Mouse (Mus musculus): ENCODE results near the gene Coq10a. TPM values are rescaled to one million over a fixed set of nuclear protein-coding genes. Genes with fewer than 3 reads are reported as not detected.
A peak's percentile ranks its signal among the peaks of the same experiment; 100 is the strongest.

Gene Coq10a
- polyA plus RNA-seq, 1 experiment from 2014 or later = 8.5 TPM

GRCm38 (mm10) chr10:128367899-128368401 lies 847 bp downstream of the Coq10a start:
- H3K4me2 ChIP-seq (ENCODE audit: low read depth, low read length) = peak overlapping the region; percentile 97
- H3K27me3 ChIP-seq (ENCODE audit: insufficient read depth, low read length) = no peaks in the 10 kb centered on the region
- H3K4me3 ChIP-seq (ENCODE audit: low read depth, low read length) = peak overlapping the region; percentile 81
- no peaks in the 10 kb centered on the region for H3K9me3 ChIP-seq (ENCODE audit: low read length)
- peaks cover 9% of the 10 kb centered on the region for H3K36me3 ChIP-seq (replicated peaks; ENCODE audit: insufficient read depth, low read length)
- peak; percentile 45; the same call in 1 of the 2 replicates for ATAC-seq
- 20% methylated on average over 19 of the region's 19 CpGs for WGBS (ENCODE audit: insufficient replicate concordance)
- TF ChIP-seq EP300 (IDR thresholded peaks at IDR 0.05; ENCODE audit: low read depth) (no peak), CTCF (IDR thresholded peaks at IDR 0.05; ENCODE audit: low read depth) (no peak)
- no peak for DNase-seq
- H3K27ac ChIP-seq (ENCODE audit: low read depth) = peak overlapping the region; percentile 98
- H3K9ac ChIP-seq (replicated peaks) = peak overlapping the region; percentile 82
- peaks cover 19% of the 10 kb centered on the region for H3K4me1 ChIP-seq (ENCODE audit: insufficient read depth)

GRCm38 (mm10) chr10:128362568-128362967 lies 6.2 kb downstream of the Coq10a start:
- Histone ChIP-seq H3K4me1 (ENCODE audit: insufficient read depth) (peaks cover 6% of the 10 kb centered on the region), H3K9me3 (ENCODE audit: low read length) (no peaks in the 10 kb centered on the region), H3K36me3 (replicated peaks; ENCODE audit: insufficient read depth, low read length) (peaks cover 60% of the 10 kb centered on the region), H3K4me3 (ENCODE audit: low read depth, low read length) (no peak overlapping the region), H3K9ac (replicated peaks) (no peak overlapping the region), H3K4me2 (ENCODE audit: low read depth, low read length) (no peak overlapping the region), H3K27me3 (ENCODE audit: insufficient read depth, low read length) (no peaks in the 10 kb centered on the region), H3K27ac (ENCODE audit: low read depth) (no peak overlapping the region)
- DNase-seq (no peak), ATAC-seq (no peak)
- peak; percentile 65 for TF ChIP-seq CTCF (IDR thresholded peaks at IDR 0.05; ENCODE audit: low read depth)
- no peak for TF ChIP-seq EP300 (IDR thresholded peaks at IDR 0.05; ENCODE audit: low read depth)
- WGBS (ENCODE audit: insufficient replicate concordance) = 51% methylated on average over 3 of the region's 3 CpGs

- H3K4me1 ChIP-seq (ENCODE audit: insufficient read depth) = peaks cover 4% of the 10 kb centered on the region; the same call in 1 of the 2 replicates
- H3K27me3 ChIP-seq (ENCODE audit: insufficient read depth, low read length) = no peaks in the 10 kb centered on the region
- no peak overlapping the region for H3K4me3 ChIP-seq (ENCODE audit: low read depth, low read length)
- ATAC-seq (no peak), DNase-seq (no peak)
- H3K9ac ChIP-seq (replicated peaks) = no peak overlapping the region
- WGBS (ENCODE audit: insufficient replicate concordance) = 90% methylated on average over 6 of the region's 6 CpGs
- TF ChIP-seq CTCF (IDR thresholded peaks at IDR 0.05; ENCODE audit: low read depth) = no peak
- no peak for TF ChIP-seq EP300 (IDR thresholded peaks at IDR 0.05; ENCODE audit: low read depth)
- peaks cover 65% of the 10 kb centered on the region for H3K36me3 ChIP-seq (replicated peaks; ENCODE audit: insufficient read depth, low read length)
- no peak overlapping the region for H3K27ac ChIP-seq (ENCODE audit: low read depth)
- H3K9me3 ChIP-seq (ENCODE audit: low read length) = no peaks in the 10 kb centered on the region
- H3K4me2 ChIP-seq (ENCODE audit: low read depth, low read length) = no peak overlapping the region
These were observed 7.0 kb downstream of the Coq10a start for GRCm38 (mm10) chr10:128361836-128362235.

GRCm38 (mm10) chr10:128359226-128359625 lies 9.6 kb downstream of the Coq10a start:
- H3K36me3 ChIP-seq (replicated peaks; ENCODE audit: insufficient read depth, low read length) = peaks cover 79% of the 10 kb centered on the region
- H3K27me3 ChIP-seq (ENCODE audit: insufficient read depth, low read length) = no peaks in the 10 kb centered on the region
- no peaks in the 10 kb centered on the region for H3K9me3 ChIP-seq (ENCODE audit: low read length)
- no peak overlapping the region for H3K27ac ChIP-seq (ENCODE audit: low read depth)
- no peak for DNase-seq
- no peak overlapping the region for H3K9ac ChIP-seq (replicated peaks)
- no peak overlapping the region for H3K4me2 ChIP-seq (ENCODE audit: low read depth, low read length)
- no peaks in the 10 kb centered on the region for H3K4me1 ChIP-seq (ENCODE audit: insufficient read depth)
- H3K4me3 ChIP-seq (ENCODE audit: low read depth, low read length) = no peak overlapping the region
- 74% methylated on average over 6 of the region's 6 CpGs for WGBS (ENCODE audit: insufficient replicate concordance)
- no peak for TF ChIP-seq CTCF (IDR thresholded peaks at IDR 0.05; ENCODE audit: low read depth)
- no peak for TF ChIP-seq EP300 (IDR thresholded peaks at IDR 0.05; ENCODE audit: low read depth)
- ATAC-seq = no peak

GRCm38 (mm10) chr10:128358796-128359195 lies 10.0 kb downstream of the Coq10a start:
- no peak overlapping the region for H3K4me2 ChIP-seq (ENCODE audit: low read depth, low read length)
- peaks cover 83% of the 10 kb centered on the region for H3K36me3 ChIP-seq (replicated peaks; ENCODE audit: insufficient read depth, low read length)
- H3K4me1 ChIP-seq (ENCODE audit: insufficient read depth) = no peaks in the 10 kb centered on the region
- no peaks in the 10 kb centered on the region for H3K9me3 ChIP-seq (ENCODE audit: low read length)
- no peak overlapping the region for H3K4me3 ChIP-seq (ENCODE audit: low read depth, low read length)
- no peak for ATAC-seq
- H3K27ac ChIP-seq (ENCODE audit: low read depth) = no peak overlapping the region
- 45% methylated on average over 2 of the region's 2 CpGs for WGBS (ENCODE audit: insufficient replicate concordance)
- TF ChIP-seq CTCF (IDR thresholded peaks at IDR 0.05; ENCODE audit: low read depth) (peak; percentile 82), EP300 (IDR thresholded peaks at IDR 0.05; ENCODE audit: low read depth) (no peak)
- peak; percentile 62 for DNase-seq
- no peaks in the 10 kb centered on the region for H3K27me3 ChIP-seq (ENCODE audit: insufficient read depth, low read length)
- no peak overlapping the region for H3K9ac ChIP-seq (replicated peaks)

GRCm38 (mm10) chr10:128347541-128347940 lies 21.3 kb downstream of the Coq10a start:
- no peaks in the 10 kb centered on the region for H3K9me3 ChIP-seq (ENCODE audit: low read length)
- H3K27ac ChIP-seq (ENCODE audit: low read depth) = no peak overlapping the region
- no peak overlapping the region for H3K4me3 ChIP-seq (ENCODE audit: low read depth, low read length)
- no peak overlapping the region for H3K9ac ChIP-seq (replicated peaks)
- DNase-seq (no peak), ATAC-seq (no peak)
- no peak overlapping the region for H3K4me2 ChIP-seq (ENCODE audit: low read depth, low read length)
- no peaks in the 10 kb centered on the region for H3K27me3 ChIP-seq (ENCODE audit: insufficient read depth, low read length)
- no peak for TF ChIP-seq CTCF (IDR thresholded peaks at IDR 0.05; ENCODE audit: low read depth)
- TF ChIP-seq EP300 (IDR thresholded peaks at IDR 0.05; ENCODE audit: low read depth) = no peak
- peaks cover 22% of the 10 kb centered on the region for H3K4me1 ChIP-seq (ENCODE audit: insufficient read depth)
- 84% methylated on average over 8 of the region's 8 CpGs for WGBS (ENCODE audit: insufficient replicate concordance)
- peaks cover 27% of the 10 kb centered on the region for H3K36me3 ChIP-seq (replicated peaks; ENCODE audit: insufficient read depth, low read length)
